Mouse (Mus musculus) mouse embryonic stem cell (cell line): ENCODE data around the gene Fat2.

Experiments
- in situ Hi-C, 2 experiments: fragments of 300-500 bp; cut with MboI; formaldehyde crosslinking; loops; 1 replicate in 1 of 2; 3 replicates in 1 of 2; pipeline ENCODE4 v1.14.3; 2019 to 2020; ENCODE audit warnings: low sequenced_read_pairs in 2 of 2, low pct_unique_long_range_greater_than_20kb in 1 of 2, mixed read lengths in 1 of 2; ENCODE audit not compliant: unreplicated experiment in 1 of 2

Fat2 gene

DNA sequence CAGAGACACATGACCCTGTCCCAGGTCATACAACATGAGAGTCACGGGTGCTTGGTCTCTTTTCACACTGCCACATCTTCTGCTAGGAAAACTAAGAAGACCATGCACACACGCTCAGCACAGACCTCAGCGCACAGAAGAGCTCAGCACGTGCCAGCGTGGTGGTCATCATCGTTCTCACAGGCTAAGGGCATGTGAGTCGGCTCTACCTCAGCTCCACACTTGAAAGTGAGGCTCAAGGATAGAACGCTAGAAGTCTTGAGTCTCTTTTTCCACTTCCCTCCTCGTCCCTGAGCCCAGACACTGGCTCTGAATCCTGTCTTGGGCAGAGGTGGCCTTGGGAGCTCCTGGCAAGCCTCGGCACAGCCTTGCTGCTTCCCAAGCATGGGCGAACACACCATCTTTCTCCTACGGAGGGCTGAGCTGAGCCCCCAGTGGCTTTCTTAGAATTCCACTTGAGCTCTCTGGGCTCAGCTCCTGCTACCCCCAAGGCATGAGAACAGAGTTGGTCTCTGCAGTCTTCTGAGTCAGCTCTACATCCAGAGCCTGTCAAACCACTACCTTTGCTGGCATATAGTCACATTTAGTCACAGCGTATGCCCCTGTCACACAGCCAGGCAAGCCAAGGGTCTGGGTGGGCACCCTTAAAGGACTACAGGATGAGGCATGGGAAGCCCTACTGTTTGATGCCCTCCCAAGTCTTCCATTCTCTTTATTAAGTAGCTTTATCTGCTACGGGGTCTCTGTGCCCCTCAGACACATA, 869 bp downstream of the Fat2 start:
- in situ Hi-C loops = no loop called here

- in situ Hi-C loops = no loop called here
Measured at GRCm38 (mm10) chr11:55334545-55334944, 1.8 kb downstream of the Fat2 start.

DNA sequence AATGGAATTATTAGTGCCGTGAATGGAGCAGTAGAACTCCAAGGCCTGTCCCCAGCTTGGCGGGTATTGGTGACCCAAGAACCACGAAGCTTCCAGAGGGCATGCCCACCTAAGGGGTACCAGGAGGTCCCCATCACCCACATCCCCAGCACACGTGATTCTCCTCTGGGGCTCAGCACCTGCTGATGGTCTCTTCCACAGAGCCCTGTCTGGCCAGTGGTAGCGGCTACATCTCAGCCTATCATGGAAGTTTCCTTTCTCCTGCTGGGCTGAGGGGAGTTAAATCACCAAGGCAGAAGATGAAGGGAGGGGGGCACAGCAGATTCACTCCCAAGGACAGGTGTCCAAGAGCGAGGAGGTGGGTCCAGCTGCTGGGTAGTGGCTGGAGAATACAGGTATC, 2.3 kb downstream of the Fat2 start:
- in situ Hi-C loops = no loop called here

DNA sequence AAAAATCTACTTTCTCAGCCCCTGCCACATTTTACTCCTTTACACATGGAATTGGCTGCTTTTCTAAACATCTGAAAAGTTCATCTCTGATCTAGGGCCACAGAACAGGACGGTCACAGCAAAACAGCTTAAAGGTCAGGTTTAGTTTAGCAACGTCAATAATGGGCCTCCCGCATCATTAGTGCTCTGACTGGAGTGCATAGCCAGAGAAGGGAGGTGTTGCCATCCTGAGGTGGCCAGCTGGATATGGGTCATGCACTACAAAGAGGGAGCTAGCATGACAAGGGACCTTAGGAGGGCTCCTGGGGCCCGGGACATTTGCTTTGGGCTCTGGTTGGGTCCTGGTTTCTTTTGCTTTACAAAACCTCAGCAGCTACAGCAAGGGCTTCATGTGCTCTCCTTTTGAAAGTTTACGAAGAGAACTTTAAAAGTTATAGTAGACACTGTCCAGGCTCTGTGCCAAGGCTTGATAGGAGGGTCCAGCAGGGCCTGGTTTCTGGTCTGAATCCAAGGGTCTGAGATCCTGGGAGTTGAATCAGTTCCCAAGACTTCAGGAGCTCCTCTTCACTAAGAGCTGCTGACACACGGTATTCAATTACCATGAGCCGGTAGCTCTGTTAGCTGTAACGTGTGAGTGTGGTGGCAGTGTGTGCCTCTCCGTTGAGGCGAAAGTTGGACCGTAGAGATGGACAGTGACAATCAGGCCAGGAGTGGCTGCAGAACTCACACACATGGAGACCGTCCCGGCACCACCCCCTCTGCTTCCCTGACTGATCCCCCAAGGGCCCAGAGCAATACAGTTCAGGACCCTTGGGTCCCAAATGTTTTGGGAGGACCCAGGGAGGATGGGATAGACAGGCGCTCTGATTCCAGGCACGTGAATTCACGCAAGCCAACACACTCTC, 6.2 kb downstream of the Fat2 start:
- in situ Hi-C loops = no loop called here

DNA sequence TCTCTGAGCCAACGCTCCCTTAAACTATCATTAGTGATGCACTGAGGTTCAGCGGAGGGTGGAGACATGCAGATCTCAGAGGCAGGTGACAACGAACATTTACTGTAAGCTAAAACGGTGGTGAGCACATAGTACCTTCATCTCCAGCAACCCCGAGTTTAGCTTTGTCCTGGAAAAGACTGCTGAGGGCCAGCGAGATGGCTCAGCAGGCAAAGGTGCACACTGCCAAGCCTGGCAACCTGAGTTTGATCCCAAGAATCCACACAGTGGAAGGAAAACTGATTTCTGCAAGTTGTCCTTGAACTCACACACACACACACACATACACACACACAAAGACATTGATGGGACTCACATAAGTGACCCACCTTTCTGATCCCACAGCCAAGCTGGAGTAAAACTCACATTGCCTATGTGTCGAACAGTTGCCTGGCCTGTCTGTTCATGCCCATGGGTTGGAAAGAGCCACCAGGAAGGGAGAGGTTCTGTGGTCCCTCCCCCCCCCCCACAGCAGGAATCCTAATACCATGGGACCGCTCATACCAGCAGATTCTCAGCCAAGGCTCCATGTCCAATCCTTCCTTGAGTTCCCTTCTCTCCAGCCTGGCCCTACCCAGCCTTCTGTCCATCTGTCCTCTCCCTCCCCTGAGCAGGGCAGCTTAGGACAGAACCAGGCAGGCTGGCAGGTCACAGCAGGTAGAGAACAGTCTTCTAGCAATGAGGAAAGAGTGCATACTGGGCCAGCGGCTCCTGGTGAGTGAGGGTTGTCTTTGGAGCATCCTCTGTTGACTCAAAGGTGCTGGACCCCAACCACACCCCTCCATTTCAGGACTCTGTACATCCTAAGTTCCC, 8.6 kb downstream of the Fat2 start:
- in situ Hi-C loops = no loop called here

DNA sequence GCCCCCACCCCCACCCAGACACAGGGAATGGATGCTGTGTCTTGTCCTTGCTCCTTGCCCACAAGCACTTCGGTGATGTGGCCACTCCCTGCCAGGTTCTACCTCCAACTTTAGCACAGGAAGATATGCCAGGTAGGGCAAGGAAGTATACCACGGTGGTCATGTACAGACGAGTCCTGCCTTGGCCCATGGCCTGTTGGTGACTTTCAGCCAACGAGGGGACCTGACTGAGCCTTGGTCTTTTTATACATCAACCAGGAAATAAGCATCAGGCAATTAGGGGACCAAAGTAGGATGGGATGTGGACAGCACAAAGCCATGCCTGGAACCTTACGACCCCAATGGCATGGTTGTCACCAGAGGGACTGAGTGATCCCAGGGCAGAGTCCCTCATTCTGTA, 9.3 kb downstream of the Fat2 start:
- in situ Hi-C loops = no loop called here

DNA sequence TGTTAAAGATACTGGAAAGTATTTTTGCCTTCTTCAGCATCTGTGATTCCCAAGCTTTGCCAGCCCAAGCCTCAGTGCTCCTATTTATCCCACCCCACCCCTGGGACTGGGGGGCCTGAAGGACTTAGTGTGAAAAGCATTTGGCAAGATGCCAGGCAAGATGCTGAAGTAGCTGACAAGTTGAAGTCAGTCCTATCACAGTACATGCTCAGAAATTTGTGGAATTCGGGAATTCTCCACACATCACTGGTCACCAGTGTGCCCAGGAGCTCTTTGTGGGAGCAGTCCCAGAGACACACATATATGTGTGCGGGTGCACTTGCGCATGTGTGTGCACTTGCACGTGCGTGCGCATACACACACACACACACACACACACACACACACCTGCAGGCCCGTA, 10.2 kb downstream of the Fat2 start:
- in situ Hi-C loops = no loop called here

DNA sequence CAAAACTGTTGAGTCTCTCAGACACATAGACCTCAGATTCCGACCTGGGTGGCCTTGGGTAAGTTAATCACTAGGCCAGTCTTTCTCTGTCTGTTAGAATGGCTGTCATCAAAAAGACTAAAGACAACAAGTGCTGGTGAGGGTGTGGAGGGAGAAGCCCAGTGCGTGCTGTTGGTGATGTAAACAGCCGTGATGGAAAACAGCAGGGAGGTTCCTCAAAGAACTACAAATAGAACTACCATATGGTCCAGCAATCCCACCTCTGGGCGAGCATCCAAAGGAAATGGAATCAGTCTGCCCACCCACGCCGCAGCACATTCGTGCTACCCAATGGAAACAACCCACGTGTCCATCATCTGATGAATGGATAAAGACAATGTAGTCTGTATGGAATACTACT, 12.5 kb downstream of the Fat2 start:
- in situ Hi-C loops = no loop called here

- in situ Hi-C loops = no loop called here
Measured at GRCm38 (mm10) chr11:55320990-55321389, 15.4 kb downstream of the Fat2 start.

DNA sequence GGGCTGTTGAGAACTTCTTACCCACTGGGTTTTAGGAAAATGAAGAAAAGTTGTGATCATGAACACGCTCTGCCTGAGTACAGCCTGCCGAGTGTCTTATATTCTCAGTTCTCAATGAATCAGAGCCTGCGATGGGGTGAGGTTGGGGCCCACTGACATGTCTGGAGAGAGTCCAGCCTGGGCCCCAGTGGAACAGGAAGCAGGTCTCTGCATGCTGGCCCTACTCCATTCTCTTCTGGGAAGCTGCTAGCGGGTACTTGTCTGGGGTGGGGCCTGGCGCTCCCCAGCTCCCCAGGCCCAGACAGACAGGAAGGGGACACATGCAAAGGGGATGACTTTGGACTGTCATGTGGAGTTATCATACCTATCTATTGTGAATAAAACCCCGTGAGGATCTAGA, 20.4 kb downstream of the Fat2 start:
- in situ Hi-C loops = no loop called here

GRCm38 (mm10) chr11:55314704-55315047, 21.7 kb downstream of the Fat2 start:
- in situ Hi-C loops = no loop called here

DNA sequence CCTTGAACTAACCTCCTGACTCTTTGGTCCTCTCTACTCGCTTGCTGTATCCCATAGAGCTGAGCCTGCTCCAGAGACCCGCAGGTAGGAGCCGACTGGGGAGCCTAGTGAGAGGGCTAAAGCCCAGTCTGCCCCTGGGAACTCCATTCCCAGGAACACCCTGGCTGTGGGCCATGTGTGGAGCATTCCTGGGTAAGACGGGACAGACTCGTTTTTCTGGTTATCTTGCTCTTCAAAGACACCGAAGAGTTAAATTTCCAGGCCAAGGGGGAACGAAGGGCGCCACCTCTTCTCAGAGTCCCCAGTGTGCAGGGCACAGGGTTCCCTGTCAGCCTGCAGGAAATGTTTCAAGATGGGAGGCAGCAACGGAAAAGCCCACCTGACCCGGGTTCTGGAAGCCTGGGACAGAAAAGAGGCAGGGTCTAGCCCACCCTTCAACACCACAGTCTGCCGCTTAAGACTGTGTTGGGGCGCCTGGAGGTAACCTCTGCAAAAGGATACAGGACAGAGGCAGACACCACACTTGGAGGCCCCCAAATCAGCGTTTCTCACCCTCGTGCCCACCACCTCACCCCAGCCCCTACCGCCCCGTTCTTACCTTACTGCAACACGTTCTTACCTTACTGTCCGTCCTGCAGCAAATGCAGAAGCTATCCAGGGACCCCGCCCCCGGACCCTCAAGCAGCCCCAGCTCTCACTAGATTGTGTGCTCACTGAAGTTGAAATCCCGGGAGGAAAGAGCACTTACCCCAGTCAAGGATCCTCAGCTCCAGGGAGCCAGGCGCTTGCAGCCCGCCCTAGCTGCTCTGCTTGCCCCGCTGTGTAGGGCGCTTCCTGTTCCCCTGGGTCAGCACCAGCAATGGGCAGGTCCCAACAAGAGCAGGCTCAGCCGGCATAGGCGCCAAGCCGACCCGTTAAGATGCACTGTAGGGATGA, 22.3 kb downstream of the Fat2 start:
- in situ Hi-C loops = no loop called here

DNA sequence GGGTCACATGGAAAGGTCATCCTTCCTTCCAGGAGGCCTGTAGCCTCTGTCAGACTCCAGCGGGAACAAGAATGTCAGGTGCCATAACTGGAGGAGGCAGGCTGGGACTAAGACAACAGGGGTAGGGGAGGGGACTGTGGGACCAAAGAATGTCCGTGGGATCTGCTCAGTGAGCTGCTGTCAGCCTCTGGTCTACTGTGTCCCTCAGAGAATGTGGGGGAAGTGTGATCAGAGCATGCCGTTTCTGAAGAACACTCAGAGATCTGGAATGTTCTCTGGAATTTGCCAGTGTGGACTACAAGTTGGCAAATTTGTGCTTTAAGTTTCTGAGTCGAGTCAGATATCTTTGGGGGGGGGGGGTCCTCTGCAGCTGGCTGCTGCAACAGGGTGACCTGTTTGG, 34.0 kb downstream of the Fat2 start:
- in situ Hi-C loops = no loop called here

DNA sequence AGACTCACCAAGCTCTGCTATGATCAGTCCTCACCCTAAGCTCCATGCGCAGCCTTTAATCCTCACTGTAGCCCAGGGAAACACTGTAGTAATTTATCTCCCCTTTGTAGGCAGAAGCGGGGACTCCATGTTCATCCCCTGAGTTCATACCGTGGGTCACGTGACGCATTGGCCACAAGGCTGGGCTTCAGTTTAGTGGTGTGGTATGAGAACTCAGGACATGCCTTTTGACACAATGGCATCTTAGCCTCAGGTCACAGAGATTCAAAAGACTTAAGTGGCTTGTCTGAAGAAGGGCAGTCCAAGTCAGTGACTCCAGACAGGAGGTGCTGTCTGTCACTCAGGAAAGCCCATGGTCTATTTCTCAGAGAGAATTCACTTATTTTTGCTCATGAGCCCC, 43.2 kb downstream of the Fat2 start:
- in situ Hi-C loops = no loop called here

- in situ Hi-C loops = no loop called here
Measured at GRCm38 (mm10) chr11:55291901-55292300, 44.5 kb downstream of the Fat2 start.

DNA sequence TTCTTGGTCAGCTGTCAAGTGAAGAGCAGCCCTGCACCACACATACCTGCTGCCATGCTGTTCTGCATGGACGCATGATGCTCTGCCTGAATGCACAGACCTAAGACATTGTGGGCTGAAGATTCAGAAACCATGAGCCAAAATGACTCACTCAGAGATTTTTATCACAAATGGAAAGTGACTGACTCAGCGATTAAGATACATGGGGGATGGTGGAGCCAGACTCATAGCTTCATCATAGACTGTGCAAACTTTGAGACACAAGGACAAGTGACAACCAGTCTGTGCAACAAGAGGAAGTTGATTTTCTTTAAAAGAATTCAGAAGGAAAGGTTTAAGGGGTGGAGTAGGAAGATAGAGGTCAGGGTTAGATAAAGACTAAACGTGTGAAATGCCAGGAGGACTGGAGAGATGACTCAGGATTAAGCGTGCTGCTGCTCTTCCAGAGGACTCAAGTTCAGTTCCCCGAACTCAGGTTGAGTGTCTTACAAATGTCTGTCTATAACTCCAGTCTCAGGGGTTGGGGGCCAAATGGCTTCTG, 46.4 kb downstream of the Fat2 start:
- in situ Hi-C loops = loop anchor here in 1 of 2 experiments (10.0 kb wide), 1 partner anchor 75 kb away; no protein-coding TSS in a partner anchor

DNA sequence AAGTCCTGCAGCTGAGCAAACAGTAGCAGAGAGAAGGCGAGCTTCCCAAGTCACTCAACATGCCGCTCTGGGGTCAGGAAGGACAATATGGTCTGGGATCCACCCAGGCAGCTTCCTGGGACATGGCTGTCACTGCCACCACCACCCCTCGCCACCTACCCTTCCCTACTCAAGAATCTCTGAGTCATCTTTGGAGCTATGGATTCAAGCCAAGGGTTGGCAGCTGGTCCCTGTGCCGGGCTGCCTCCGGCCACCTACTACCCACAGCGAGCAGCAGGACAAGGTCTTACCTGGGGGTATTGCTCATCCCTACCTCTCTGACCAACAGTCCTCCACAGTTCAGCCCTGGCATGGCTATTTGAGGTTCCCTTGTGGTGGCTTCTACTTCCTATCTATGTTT, 61.6 kb downstream of the Fat2 start:
- in situ Hi-C loops = no loop called here

- in situ Hi-C loops = no loop called here
Measured at GRCm38 (mm10) chr11:55268580-55268979, 67.8 kb downstream of the Fat2 start.
